Mouse (Mus musculus): ENCODE results near the gene Gnat3.

The Gnat3 gene

DNA sequence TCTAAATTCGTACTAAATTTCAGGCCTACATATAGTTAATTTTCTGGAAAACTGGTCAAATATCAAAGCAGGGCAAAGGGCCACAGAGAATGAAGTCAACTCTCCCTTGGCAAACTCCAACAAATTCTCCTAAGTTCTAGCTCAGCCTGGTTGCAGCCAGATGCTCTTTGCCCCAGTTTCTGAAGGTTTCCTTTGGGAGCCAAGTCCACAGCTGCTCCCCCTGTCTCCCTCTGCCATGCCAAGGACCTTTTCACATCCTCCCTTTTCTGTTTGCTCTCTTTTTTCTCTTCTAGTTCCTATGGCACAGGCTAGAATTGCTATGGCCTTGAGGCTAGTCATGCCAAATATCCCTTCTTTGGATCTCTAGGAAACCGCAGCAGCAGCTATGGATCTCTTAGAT lies 43.8 kb downstream of the Gnat3 start:
- DNase-seq (ENCODE audit: low spot score) = no peak

DNA sequence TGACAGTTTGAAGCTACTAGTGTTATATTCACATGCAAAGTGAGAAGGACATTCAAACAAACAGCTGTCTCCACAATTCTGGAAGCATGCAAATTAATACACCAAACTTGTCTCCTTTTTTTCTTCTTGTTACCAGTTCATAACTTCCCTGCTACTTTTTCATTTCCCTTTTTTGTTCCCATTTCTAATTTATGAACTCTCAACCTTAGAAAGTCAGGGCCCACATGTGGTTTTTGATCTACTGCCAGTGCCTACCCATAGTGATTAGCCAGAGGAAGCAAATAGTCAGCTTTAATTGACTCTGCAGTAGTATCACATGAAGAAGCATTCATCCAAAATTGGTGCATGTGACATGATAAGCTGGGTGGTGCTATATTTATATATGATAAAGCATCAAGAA lies 44.7 kb downstream of the Gnat3 start:
- DNase-seq (ENCODE audit: low spot score) = no peak

DNA sequence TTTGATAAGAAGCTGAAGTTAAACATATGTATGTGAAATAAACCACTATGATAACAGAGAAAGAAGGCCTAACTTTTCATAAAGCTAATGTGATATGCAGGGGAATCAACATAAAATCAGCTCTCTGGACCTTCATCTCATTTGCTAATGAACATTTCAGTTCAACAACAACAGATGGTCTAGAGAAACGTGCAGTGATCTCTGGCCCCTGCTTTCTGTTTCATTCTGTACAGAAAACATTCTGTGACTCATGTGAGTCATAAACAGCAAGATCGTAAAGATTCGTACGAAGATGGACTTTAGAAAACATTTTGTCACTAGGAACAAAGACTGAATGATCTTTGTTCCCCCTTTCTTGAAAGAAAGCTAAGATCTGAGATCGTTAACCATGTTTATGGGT lies 48.0 kb downstream of the Gnat3 start:
- no peak for DNase-seq (ENCODE audit: low spot score)

GRCm38 (mm10) chr5:18013196-18013595 lies 50.8 kb downstream of the Gnat3 start:
- no peak for DNase-seq (ENCODE audit: low spot score)

GRCm38 (mm10) chr5:18014209-18014829 lies 52.0 kb downstream of the Gnat3 start:
- DNase-seq (ENCODE audit: low spot score) = no peak

DNA sequence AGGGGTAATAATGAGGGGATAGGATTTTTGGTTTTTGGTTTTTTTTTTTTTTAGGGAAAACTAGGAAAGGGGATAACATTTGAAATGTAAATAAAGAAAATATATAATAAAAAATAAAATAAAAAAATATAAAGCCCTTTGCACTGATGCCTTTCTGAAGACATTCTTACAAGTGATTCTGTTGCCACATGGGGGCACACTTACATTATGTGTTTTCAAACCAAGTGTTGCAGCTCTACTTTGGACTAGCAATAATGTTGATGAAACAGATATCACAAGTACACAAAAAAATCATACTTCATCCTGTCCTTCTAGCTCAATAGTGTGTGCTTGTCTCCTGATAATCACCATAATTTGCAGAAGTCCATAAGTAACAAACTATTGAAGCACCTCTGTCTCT lies 61.0 kb downstream of the Gnat3 start:
- no peak for DNase-seq (ENCODE audit: low spot score)

GRCm38 (mm10) chr5:18027531-18027930 lies 65.2 kb downstream of the Gnat3 start:
- DNase-seq (ENCODE audit: low spot score) = no peak

GRCm38 (mm10) chr5:18035848-18036638 lies 73.7 kb downstream of the Gnat3 start:
- no peak for DNase-seq (ENCODE audit: low spot score)

DNA sequence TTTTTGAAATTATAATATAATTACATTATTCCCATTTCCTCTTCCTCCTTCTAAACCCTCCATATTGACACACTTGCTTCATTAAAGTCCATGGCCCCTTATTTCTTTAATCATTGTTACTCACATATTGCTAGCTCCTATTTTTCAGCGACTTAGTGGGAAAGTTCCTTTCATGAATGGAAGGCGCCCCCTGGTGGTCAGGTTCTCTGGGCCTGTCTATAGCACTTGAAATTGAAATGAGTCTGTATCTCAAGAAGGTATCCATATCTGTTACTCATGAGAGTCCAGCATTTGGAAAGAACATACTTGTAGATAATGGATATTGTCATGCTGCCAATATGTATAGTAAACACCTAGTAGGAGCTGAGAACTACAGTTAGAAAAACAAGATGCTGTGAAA lies 80.7 kb downstream of the Gnat3 start:
- no peak for DNase-seq (ENCODE audit: low spot score)

DNA sequence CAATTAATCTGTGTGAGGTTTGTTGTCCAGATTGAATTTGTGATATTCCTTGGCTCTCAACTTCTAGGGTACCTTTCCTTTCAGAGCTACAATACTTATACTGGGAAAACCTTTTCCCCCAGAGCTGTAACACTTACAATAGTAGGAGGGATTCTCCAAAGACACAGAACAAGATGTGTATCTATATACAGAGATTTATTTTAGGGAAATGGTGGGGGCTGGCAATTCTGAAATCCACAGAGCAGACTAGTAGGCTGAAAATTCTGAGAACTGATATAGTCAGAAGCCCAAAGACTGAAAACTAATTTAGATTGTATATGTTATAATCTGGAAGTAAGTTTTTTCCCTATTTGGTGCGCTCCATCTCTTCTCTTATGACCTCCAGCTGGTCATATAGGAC lies 86.5 kb downstream of the Gnat3 start:
- DNase-seq (ENCODE audit: low spot score) = no peak

- no peak for DNase-seq (ENCODE audit: low spot score)
Measured at GRCm38 (mm10) chr5:18055323-18055722, 93.0 kb downstream of the Gnat3 start.

Measured in urinary bladder, postnatal 10 days (tissue).